Mouse (Mus musculus) pancreas, adult 10 weeks (tissue): ENCODE measurements around the gene Col1a1. TPM values are rescaled to one million over a fixed set of nuclear protein-coding genes. Genes with fewer than 3 reads are reported as not detected.

ENCODE experiments used
- polyA plus RNA-seq: library from polyadenylated mRNA; stranded (reverse); fragments of 350-450 nt; fragmentation: Illumina TruSeq; extraction: RNeasy Lipid Tissue Mini Kit (QIAGEN cat#74804); gene quantifications from one replicate; pipeline ENCODE4 v1.2.3, GENCODE M21; 2015; ENCODE audit warnings: low read depth, low replicate concordance; ENCODE audit not compliant: insufficient read depth

The Col1a1 gene
- polyA plus RNA-seq: 30.3 TPM

DNA sequence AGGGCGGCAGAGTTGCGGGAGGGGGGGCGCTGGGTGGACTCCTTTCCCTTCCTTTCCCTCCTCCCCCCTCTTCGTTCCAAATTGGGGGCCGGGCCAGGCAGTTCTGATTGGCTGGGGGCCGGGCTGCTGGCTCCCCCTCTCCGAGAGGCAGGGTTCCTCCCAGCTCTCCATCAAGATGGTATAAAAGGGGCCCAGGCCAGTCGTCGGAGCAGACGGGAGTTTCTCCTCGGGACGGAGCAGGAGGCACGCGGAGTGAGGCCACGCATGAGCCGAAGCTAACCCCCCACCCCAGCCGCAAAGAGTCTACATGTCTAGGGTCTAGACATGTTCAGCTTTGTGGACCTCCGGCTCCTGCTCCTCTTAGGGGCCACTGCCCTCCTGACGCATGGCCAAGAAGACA lies at the start of gene Col1a1:
Col1a1 (plus strand) TSS at position 180 of the 400 bp plus-strand sequence.

DNA sequence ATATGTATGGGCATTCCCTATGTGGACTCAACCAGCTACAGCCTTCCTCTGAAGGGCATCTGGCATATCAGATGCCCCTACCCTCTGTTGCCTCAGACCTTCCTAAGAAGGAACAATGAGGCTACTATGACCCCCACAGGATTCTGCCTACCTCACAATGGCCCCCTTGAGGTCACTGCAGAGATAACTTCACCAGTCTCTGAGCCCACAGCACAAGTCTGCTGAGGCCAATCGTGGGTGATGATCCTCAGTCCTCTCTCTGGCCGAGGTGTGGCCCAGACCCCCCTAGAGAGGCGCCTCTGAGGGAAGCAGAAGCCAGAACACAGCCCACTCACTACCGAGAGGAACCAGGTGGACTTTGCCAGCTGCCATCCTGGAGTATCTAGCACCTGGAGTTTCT lies 31.4 kb downstream of the Col1a1 start, which contains the start of gene Hils1:
Hils1 (plus strand) TSS at position 175 of the 400 bp plus-strand sequence.

GRCm38 (mm10) chr11:94976199-94976598 lies 40.2 kb downstream of the Col1a1 start, which contains the start of gene Sgca:
Gene Sgca, minus strand, starts transcription at chr11:94976327.

DNA sequence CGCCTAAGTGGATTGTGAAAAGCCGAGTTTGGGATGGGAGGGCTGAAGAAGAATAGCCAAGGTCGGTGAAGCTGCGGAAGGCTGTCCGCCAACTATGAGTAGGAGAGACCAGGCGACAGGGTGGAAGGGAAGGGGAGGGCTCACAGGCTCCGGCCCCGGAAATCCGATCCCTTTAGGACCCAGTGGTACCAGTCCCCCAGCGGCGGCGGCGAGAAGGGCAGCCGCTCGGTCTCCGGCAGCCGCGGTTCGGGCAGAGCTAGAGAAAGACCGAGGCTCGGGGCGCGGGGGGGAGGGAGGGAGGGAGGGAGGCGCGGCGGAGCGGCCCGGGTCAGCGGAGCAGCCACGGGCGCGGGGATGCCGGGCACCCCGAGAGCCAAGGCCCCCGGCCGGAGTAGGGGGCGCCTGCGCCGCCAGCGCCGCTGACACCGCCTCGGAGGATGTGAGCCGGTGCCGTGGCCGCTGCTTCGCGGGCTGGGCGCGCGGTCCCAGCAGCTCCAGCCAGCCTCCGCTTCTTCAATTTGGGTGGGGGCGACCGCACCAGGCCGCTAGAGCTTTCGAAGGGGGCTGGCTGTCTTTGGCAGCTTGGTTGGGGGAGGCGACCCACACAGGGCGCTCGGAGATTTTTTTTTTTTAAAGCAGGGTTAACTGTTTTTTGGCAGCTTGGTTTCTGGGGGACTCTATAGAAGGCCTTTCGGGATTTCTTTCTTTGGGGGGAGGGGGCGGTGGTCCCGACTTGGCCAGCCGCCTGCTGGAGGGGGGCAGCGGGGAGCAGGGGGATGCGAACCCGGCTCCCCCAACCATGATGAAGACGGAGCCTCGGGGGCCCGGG lies 54.9 kb downstream of the Col1a1 start, which contains the start of gene Ppp1r9b:
Ppp1r9b (plus strand) TSS at position 287 of the 829 bp plus-strand sequence.

Other genes with a start within 250 kb of the Col1a1 start
- gene Gm11541, start 231.7 kb upstream of the Col1a1 start, polyA plus RNA-seq: not detected
- gene Cdc34b, start 194.4 kb upstream of the Col1a1 start, polyA plus RNA-seq: not detected
- gene Tmem92, start 153.5 kb upstream of the Col1a1 start, polyA plus RNA-seq: not detected
- gene Hils1, start 31.4 kb downstream of the Col1a1 start, polyA plus RNA-seq: not detected
- not detected for gene Sgca, start 40.1 kb downstream of the Col1a1 start, polyA plus RNA-seq
- gene Ppp1r9b, start 54.8 kb downstream of the Col1a1 start, polyA plus RNA-seq: 14.5 TPM
- 1.2 TPM for gene Samd14, start 73.7 kb downstream of the Col1a1 start, polyA plus RNA-seq
- gene Pdk2, start 105.1 kb downstream of the Col1a1 start, polyA plus RNA-seq: 9.8 TPM
- 9.4 TPM for gene Itga3, start 140.6 kb downstream of the Col1a1 start, polyA plus RNA-seq
- gene Dlx3, start 183.9 kb downstream of the Col1a1 start, polyA plus RNA-seq: not detected
- gene Dlx4, start 210.0 kb downstream of the Col1a1 start, polyA plus RNA-seq: not detected